Mouse (Mus musculus) lung, embryonic 16.5 days (tissue): ENCODE results near the gene Npy5r. TPM values are rescaled to one million over a fixed set of nuclear protein-coding genes. Genes with fewer than 3 reads are reported as not detected.

Source experiments
- ATAC-seq: fragments of 200-750 bp; cut with Nextera tagmentation; 2 replicates; pipeline ENCODE4 v1.8.0; 2017; ENCODE audit warnings: low read depth, mild to moderate bottlenecking, moderate library complexity
- H3K27ac ChIP-seq: fragments of 300-500 bp; sonication (generic); 2 replicates; pipeline ENCODE4 v1.5.1; 2014; ENCODE audit warnings: mild to moderate bottlenecking, control low read depth, low read length
- H3K27me3 ChIP-seq: fragments of 300-500 bp; sonication (generic); 2 replicates; pipeline ENCODE4 v1.6.1; 2014; ENCODE audit warnings: low read depth, low read length, mixed read lengths; ENCODE audit not compliant: control insufficient read depth, insufficient read depth
- H3K36me3 ChIP-seq: fragments of 300-500 bp; sonication (generic); 2 replicates; pipeline ENCODE4 v1.6.1; 2014; ENCODE audit warnings: low read length; ENCODE audit not compliant: control insufficient read depth, insufficient read depth
- H3K4me1 ChIP-seq: fragments of 300-500 bp; sonication (generic); replicated peaks from 2 replicates; pipeline ENCODE4 v1.6.1; 2014; ENCODE audit warnings: low read length, mixed read lengths; ENCODE audit not compliant: control insufficient read depth, insufficient read depth
- H3K4me2 ChIP-seq: fragments of 300-500 bp; sonication (generic); 2 replicates; pipeline ENCODE4 v1.6.1; 2014; ENCODE audit warnings: low read depth, low read length, control low read depth
- H3K4me3 ChIP-seq: fragments of 300-500 bp; sonication (generic); 2 replicates; pipeline ENCODE4 v1.5.1; 2014; ENCODE audit warnings: mild to moderate bottlenecking, low read length, control low read depth
- H3K9ac ChIP-seq: fragments of 300-500 bp; sonication (generic); 2 replicates; pipeline ENCODE4 v1.6.1; 2014; ENCODE audit warnings: low read length, control low read depth
- H3K9me3 ChIP-seq: fragments of 300-500 bp; sonication (generic); 2 replicates; pipeline ENCODE4 v1.6.1; 2016; ENCODE audit warnings: low read length; ENCODE audit not compliant: control insufficient read depth
- WGBS: fragments of 180-500 bp; shearing (Covaris S2); extraction: QIAGEN DNeasy Blood & Tissue Kit; methylation state at CpG from one replicate; pipeline ENCODE4 v1.1.7; 2014; 5-methylcytosine and 5-hydroxymethylcytosine counted together
- polyA plus RNA-seq: library from polyadenylated mRNA; unstranded; fragments of >200 nt; fragmentation: Nextera tagmentation; extraction: Ambion mirVana; gene quantifications from 2 replicates; pipeline ENCODE4 v1.2.1, GENCODE M21; 2015

Gene Npy5r
- polyA plus RNA-seq, 1 experiment from 2014 or later = 0.06 TPM

DNA sequence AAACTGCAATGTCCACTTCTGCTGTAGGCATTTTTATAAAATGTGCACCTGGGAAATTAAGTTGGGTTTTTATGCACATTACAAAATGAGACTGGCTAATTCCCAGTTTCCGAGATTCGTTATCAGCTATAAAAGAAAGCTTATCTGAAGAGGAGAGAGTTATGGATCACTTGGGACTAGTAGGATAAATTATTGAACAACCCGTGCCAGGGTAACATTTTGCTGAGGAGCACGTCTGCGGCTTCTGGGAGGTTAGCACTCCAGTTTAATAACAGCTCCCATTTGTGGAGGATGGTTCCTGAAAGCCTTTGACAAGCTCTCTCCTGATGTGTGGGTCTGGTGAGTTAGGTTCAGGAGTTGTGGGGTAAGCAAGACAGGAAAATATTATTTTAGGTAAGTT, 2.5 kb upstream of the Npy5r start:
- ATAC-seq = no peak
- Histone ChIP-seq H3K4me3 (no peak overlapping the region), H3K9me3 (no peaks in the 10 kb centered on the region), H3K27ac (no peak overlapping the region), H3K4me2 (no peak overlapping the region), H3K9ac (no peak overlapping the region), H3K36me3 (no peaks in the 10 kb centered on the region), H3K27me3 (peaks cover 13% of the 10 kb centered on the region), H3K4me1 (no peaks in the 10 kb centered on the region; the same call in 1 of the 2 replicates)
- 49% methylated on average over 5 of the region's 5 CpGs for WGBS

DNA sequence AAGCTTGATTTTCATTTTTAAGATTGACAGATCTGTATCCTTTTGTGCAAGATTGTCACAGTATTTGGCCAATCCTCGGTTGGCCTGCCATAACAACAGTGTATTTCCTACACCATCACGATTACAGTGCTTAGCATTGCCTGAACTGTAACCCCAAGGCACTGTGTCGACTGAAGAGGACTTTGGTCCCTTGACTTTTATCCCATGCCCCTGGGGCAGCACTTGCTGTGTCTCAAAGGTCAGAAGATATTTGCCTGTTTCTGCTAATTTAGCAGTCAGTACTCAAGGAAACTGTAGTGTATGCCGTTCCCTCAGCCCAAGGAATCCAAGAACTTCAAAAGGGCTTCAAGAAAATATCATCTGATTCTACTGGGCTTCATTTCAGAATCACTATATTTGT, 871 bp upstream of the Npy5r start:
- WGBS = 48% methylated on average over 4 of the region's 4 CpGs
- Histone ChIP-seq H3K4me2 (no peak overlapping the region), H3K27me3 (peaks cover 13% of the 10 kb centered on the region), H3K9ac (no peak overlapping the region), H3K4me3 (no peak overlapping the region), H3K27ac (no peak overlapping the region), H3K36me3 (no peaks in the 10 kb centered on the region), H3K4me1 (no peaks in the 10 kb centered on the region; the same call in 1 of the 2 replicates), H3K9me3 (no peaks in the 10 kb centered on the region)
- ATAC-seq = no peak

DNA sequence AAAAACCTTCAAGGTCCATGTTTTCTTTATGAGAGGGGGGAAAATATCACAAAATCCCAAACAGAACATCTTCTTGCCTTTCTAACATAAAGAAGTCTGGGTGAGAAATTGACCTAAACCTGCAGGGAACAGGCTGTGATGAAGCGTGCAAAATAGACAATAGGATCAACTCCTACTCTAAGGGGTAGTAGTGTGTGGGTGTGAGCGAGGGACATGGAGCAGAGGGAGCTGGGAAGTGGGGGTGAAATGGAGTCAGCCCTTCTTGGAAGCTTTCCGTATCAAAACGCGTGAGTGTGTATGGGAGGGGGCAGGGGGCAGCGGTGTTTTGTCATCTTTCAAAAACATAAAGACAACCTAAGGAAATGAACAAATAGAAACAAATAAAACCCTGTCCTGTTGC, 467 bp upstream of the Npy5r start:
- Histone ChIP-seq H3K4me3 (no peak overlapping the region; the same call in 1 of the 2 replicates), H3K36me3 (no peaks in the 10 kb centered on the region), H3K4me2 (no peak overlapping the region; the same call in 1 of the 2 replicates), H3K9me3 (no peaks in the 10 kb centered on the region), H3K27ac (no peak overlapping the region), H3K4me1 (no peaks in the 10 kb centered on the region; the same call in 1 of the 2 replicates), H3K27me3 (peaks cover 13% of the 10 kb centered on the region), H3K9ac (no peak overlapping the region)
- ATAC-seq = no peak
- WGBS = 51% methylated on average over 6 of the region's 6 CpGs

DNA sequence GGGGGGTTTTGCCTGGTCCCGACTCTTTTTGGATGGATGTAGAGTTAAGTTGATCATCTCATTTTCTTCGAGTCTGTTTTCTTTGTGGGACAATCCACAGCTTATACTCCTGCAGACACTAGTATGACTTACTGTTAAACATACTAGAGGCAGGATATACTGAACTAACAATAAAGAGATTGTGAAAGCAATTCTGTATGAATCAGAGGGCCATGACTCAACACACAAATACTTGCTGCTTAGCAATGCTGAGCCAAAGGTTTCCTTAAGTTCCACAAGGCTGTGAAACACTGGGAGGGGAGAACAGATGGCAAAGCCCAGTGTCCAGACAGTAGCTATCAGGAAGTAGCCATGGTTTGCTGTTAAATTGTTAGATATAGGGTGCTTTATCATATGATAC, 6.7 kb downstream of the Npy5r start:
- H3K4me1 ChIP-seq = no peaks in the 10 kb centered on the region
- no peak overlapping the region for H3K9ac ChIP-seq
- no peaks in the 10 kb centered on the region for H3K9me3 ChIP-seq
- no peak overlapping the region for H3K4me2 ChIP-seq
- no peaks in the 10 kb centered on the region for H3K36me3 ChIP-seq
- no peak overlapping the region for H3K4me3 ChIP-seq
- 74% methylated on average over 2 of the region's 2 CpGs for WGBS
- ATAC-seq = no peak
- H3K27ac ChIP-seq = no peak overlapping the region
- H3K27me3 ChIP-seq = no peaks in the 10 kb centered on the region

DNA sequence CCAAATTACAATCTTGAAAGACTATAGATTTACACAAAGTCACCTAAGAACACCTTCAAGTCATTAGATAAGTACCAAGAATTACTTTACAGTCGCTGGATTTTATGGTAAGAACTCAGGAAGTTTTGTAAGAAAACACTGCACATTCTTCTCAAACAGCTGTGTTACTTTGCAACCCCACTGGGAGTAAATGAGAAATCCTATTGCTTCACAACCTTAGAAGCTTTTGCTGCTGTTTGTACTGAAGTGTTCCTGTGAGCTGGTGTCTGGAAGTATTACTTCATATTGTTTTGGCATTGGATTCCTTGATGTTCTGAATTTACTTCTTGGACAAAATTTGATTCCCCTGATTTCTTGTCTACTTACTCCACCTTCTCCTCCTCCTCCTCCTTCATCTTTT, 57.2 kb downstream of the Npy5r start:
- H3K9ac ChIP-seq = no peak overlapping the region
- H3K4me3 ChIP-seq = no peak overlapping the region
- 43% methylated on average over 1 of the region's 1 CpGs for WGBS
- ATAC-seq = no peak
- H3K9me3 ChIP-seq = no peaks in the 10 kb centered on the region
- no peaks in the 10 kb centered on the region for H3K36me3 ChIP-seq
- no peaks in the 10 kb centered on the region for H3K4me1 ChIP-seq
- H3K27ac ChIP-seq = no peak overlapping the region
- no peaks in the 10 kb centered on the region for H3K27me3 ChIP-seq
- H3K4me2 ChIP-seq = no peak overlapping the region

Other genes starting within 250 kb of the Npy5r start
- 9.6 and 10.4 TPM in 2 replicates for gene Tma16, start 201.6 kb downstream of the Npy5r start, polyA plus RNA-seq
- not detected in 2 replicates for gene Tktl2, start 176.4 kb downstream of the Npy5r start, polyA plus RNA-seq
- 0.44 and 0.48 TPM in 2 replicates for gene Npy1r, start 9.1 kb upstream of the Npy5r start, polyA plus RNA-seq
- 2.4 and 2.6 TPM in 2 replicates for gene Naf1, start 172.1 kb upstream of the Npy5r start, polyA plus RNA-seq